Mouse (Mus musculus): Measurements from ENCODE around the gene Olfr820. TPM values are rescaled to one million over a fixed set of nuclear protein-coding genes. Genes with fewer than 3 reads are reported as not detected.

The Olfr820 gene
- polyA plus RNA-seq (2012; rRNA removed), result not detected in 2 replicates

DNA sequence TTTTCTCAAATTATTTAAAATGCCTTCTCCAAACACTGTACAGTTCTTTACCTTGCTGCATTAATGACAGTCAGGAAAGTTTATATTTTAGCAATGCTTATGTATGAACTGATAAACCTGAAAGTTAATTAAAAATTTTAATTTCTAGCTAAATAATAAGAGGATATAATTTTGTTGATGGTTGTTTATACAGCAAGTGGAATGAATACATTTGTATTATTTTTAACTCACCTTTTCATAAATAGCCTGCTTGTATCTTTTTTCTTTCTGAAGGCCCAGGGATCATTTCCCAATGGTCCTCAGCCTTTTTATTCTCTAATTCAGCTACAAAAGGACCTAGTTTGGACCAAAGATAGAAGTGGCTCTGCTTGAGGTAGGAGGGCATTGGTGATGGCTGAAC is at the start of gene Olfr820:
Gene Olfr820 (plus strand): TSS at position 301 of the 400 bp plus-strand sequence.

DNA sequence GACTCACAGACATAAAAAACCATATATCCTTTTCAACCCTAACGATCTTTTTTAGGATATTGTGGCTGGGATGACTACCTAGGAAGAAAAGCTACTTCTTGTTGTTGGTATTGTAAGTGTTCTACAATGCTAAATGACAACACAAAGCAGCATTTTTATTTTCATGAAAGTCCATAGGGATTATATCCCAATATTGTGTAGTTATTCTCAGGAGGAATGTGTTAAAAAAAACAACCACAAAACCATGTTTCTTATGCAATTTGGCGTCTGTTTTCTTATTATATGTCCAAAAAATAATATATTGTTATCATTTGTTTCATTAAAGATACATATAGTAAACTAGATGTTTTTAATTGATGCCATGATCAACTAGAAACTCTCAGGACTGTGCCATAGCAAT is 45.3 kb upstream of the Olfr820 start, which contains the start of gene Olfr819:
Gene Olfr819 (minus strand): TSS at position 101 of the 400 bp plus-strand sequence.

DNA sequence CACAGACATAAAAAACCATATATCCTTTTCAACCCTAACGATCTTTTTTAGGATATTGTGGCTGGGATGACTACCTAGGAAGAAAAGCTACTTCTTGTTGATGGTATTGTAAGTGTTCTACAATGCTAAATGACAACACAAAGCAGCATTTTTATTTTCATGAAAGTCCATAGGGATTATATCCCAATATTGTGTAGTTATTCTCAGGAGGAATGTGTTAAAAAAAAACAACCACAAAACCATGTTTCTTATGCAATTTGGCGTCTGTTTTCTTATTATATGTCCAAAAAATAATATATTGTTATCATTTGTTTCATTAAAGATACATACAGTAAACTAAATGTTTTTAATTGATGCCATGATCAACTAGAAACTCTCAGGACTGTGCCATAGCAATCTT is 36.4 kb upstream of the Olfr820 start, which contains the start of gene Olfr247:
Gene Olfr247 (minus strand): TSS at position 101 of the 400 bp plus-strand sequence.

DNA sequence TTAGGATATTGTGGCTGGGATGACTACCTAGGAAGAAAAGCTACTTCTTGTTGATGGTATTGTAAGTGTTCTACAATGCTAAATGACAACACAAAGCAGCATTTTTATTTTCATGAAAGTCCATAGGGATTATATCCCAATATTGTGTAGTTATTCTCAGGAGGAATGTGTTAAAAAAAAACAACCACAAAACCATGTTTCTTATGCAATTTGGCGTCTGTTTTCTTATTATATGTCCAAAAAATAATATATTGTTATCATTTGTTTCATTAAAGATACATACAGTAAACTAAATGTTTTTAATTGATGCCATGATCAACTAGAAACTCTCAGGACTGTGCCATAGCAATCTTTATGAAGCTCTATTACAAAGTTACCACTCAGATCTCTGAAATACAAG is 27.5 kb upstream of the Olfr820 start, which contains the start of gene Gm10310:
Gene Gm10310 (minus strand): TSS at position 101 of the 400 bp plus-strand sequence.

DNA sequence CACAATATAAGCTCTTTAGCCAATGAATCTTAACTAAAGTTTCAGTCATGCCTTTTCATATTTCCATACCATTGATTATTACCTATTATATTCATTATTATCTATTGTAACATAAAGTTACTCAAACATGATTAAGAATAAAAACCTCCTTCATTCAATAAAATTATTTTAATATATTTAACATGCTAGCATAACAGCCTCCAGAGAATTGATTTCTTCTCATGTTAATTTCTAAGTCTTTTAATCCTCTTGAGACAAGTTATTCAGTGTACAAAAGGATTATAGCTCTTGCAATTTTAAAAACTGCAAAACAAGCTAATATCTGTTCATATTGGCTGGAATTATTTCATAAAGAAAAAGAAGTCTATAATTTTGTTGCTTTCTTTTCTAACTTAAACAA is 17.6 kb downstream of the Olfr820 start, which contains the start of gene Olfr821:
Gene Olfr821 (plus strand): TSS at position 301 of the 400 bp plus-strand sequence.

Other genes with a start within 250 kb of the Olfr820 start
- not detected in 2 replicates for gene Olfr808, start 247.1 kb upstream of the Olfr820 start, polyA plus RNA-seq (2012; rRNA removed)
- not detected in 2 replicates for gene Olfr809, start 238.0 kb upstream of the Olfr820 start, polyA plus RNA-seq (2012; rRNA removed)
- gene Olfr810, start 217.7 kb upstream of the Olfr820 start, polyA plus RNA-seq (2012; rRNA removed), result not detected in 2 replicates
- not detected in 2 replicates for gene Olfr811, start 208.2 kb upstream of the Olfr820 start, polyA plus RNA-seq (2012; rRNA removed)
- gene Olfr812, start 166.5 kb upstream of the Olfr820 start, polyA plus RNA-seq (2012; rRNA removed), result not detected in 2 replicates
- gene Olfr813, start 157.3 kb upstream of the Olfr820 start, polyA plus RNA-seq (2012; rRNA removed), result not detected in 2 replicates
- gene Olfr814, start 132.8 kb upstream of the Olfr820 start, polyA plus RNA-seq (2012; rRNA removed), result not detected in 2 replicates
- gene Olfr815, start 106.8 kb upstream of the Olfr820 start, polyA plus RNA-seq (2012; rRNA removed), result not detected in 2 replicates
- gene Olfr816, start 97.0 kb upstream of the Olfr820 start, polyA plus RNA-seq (2012; rRNA removed), result not detected in 2 replicates
- not detected in 2 replicates for gene Olfr818, start 63.5 kb upstream of the Olfr820 start, polyA plus RNA-seq (2012; rRNA removed)
- gene Olfr819, start 45.4 kb upstream of the Olfr820 start, polyA plus RNA-seq (2012; rRNA removed), result not detected in 2 replicates
- gene Olfr247, start 36.5 kb upstream of the Olfr820 start, polyA plus RNA-seq (2012; rRNA removed), result not detected in 2 replicates
- not detected in 2 replicates for gene Gm10310, start 27.6 kb upstream of the Olfr820 start, polyA plus RNA-seq (2012; rRNA removed)
- gene Olfr821, start 17.7 kb downstream of the Olfr820 start, polyA plus RNA-seq (2012; rRNA removed), result not detected in 2 replicates
- not detected in 2 replicates for gene Olfr822, start 58.6 kb downstream of the Olfr820 start, polyA plus RNA-seq (2012; rRNA removed)
- gene Olfr823, start 102.8 kb downstream of the Olfr820 start, polyA plus RNA-seq (2012; rRNA removed), result not detected in 2 replicates
- gene Olfr824, start 117.4 kb downstream of the Olfr820 start, polyA plus RNA-seq (2012; rRNA removed), result not detected in 2 replicates
- not detected in 2 replicates for gene Olfr825, start 154.1 kb downstream of the Olfr820 start, polyA plus RNA-seq (2012; rRNA removed)
- not detected in 2 replicates for gene Olfr826, start 171.6 kb downstream of the Olfr820 start, polyA plus RNA-seq (2012; rRNA removed)
- gene Olfr827, start 201.8 kb downstream of the Olfr820 start, polyA plus RNA-seq (2012; rRNA removed), result not detected in 2 replicates